Mouse (Mus musculus) liver, embryonic 13.5 days (tissue): ENCODE results near the gene Npb. TPM values are rescaled to one million over a fixed set of nuclear protein-coding genes. Genes with fewer than 3 reads are reported as not detected.
"Not testable (repeated sequence)": the region's sequence is repeated elsewhere in the genome, so short reads cannot be mapped to it uniquely, and the experiment has no call there.

ENCODE experiments used
- ATAC-seq: fragments of 200-750 bp; cut with Nextera tagmentation; 2 replicates; pipeline ENCODE4 v1.8.0; 2017; ENCODE audit warnings: low read depth, mild to moderate bottlenecking, moderate number of reproducible peaks, moderate library complexity
- DNase-seq: peaks from one replicate; pipeline ENCODE4 v3.0.0; 2022
- H3K27ac ChIP-seq: fragments of 300-500 bp; sonication (generic); 2 replicates; pipeline ENCODE4 v1.5.1; 2015; ENCODE audit warnings: moderate library complexity, mild to moderate bottlenecking, inconsistent platforms
- H3K27me3 ChIP-seq: fragments of 300-500 bp; sonication (generic); 2 replicates; pipeline ENCODE4 v1.6.1; 2015; ENCODE audit warnings: mild to moderate bottlenecking, inconsistent platforms
- H3K36me3 ChIP-seq: fragments of 300-500 bp; sonication (generic); 2 replicates; pipeline ENCODE4 v1.6.1; 2015; ENCODE audit warnings: mild to moderate bottlenecking, inconsistent platforms
- H3K4me1 ChIP-seq: fragments of 300-500 bp; sonication (generic); replicated peaks from 2 replicates; pipeline ENCODE4 v1.6.1; 2015; ENCODE audit warnings: inconsistent platforms
- H3K4me2 ChIP-seq: fragments of 300-500 bp; sonication (generic); 2 replicates; pipeline ENCODE4 v1.6.1; 2015; ENCODE audit warnings: inconsistent platforms, mild to moderate bottlenecking, moderate library complexity
- H3K4me3 ChIP-seq: fragments of 300-500 bp; sonication (generic); replicated peaks from 2 replicates; pipeline ENCODE4 v1.5.1; 2015; ENCODE audit warnings: mild to moderate bottlenecking, inconsistent platforms
- H3K9ac ChIP-seq: fragments of 300-500 bp; sonication (generic); 2 replicates; pipeline ENCODE4 v1.6.1; 2015; ENCODE audit warnings: mild to moderate bottlenecking, inconsistent platforms
- H3K9me3 ChIP-seq: fragments of 300-500 bp; sonication (generic); replicated peaks from 2 replicates; pipeline ENCODE4 v1.6.1; 2016; ENCODE audit warnings: inconsistent platforms
- whole genome bisulfite sequencing: fragments of 180-500 bp; shearing (Covaris S2); methylation state at CpG from one replicate; pipeline ENCODE4 v1.1.7; 2015; ENCODE audit not compliant: insufficient replicate concordance; 5-methylcytosine and 5-hydroxymethylcytosine counted together
- polyA plus RNA-seq: library from polyadenylated mRNA; unstranded; fragments of >200 nt; fragmentation: Nextera tagmentation; extraction: Ambion mirVana; gene quantifications from 2 replicates; pipeline ENCODE4 v1.2.1, GENCODE M21; 2015

The Npb gene
- polyA plus RNA-seq, 1 experiment from 2014 or later: 9.5 TPM

- Histone ChIP-seq H3K27ac (peak overlapping the region; percentile 83), H3K27me3 (no peaks in the 10 kb centered on the region), H3K4me3 (peak overlapping the region; percentile 87), H3K9ac (peak overlapping the region; percentile 91), H3K36me3 (peaks cover 56% of the 10 kb centered on the region), H3K4me2 (peak overlapping the region; percentile 90), H3K4me1 (peaks cover 60% of the 10 kb centered on the region), H3K9me3 (no peaks in the 10 kb centered on the region)
- WGBS: 0% methylated on average over 41 of the region's 44 CpGs
- DNase-seq (peak; percentile 44), ATAC-seq (peak; percentile 64)
Measured at GRCm38 (mm10) chr11:120580871-120581331, 27.4 kb upstream of the Npb start.

GRCm38 (mm10) chr11:120581490-120582267 lies 26.6 kb upstream of the Npb start, which contains the start of gene Arhgdia:
TSS of gene Arhgdia (minus strand) at chr11:120581624.
- WGBS: 3% methylated on average over 70 of the region's 75 CpGs
- H3K36me3 ChIP-seq: peaks cover 63% of the 10 kb centered on the region
- H3K4me3 ChIP-seq: peak within 1 kb of the TSS; percentile 87
- DNase-seq: peak; percentile 77
- H3K9ac ChIP-seq: peak within 1 kb of the TSS; percentile 91
- H3K9me3 ChIP-seq: no peaks in the 10 kb centered on the region
- peak within 1 kb of the TSS; percentile 83 for H3K27ac ChIP-seq
- ATAC-seq: peak; percentile 55
- peaks cover 52% of the 10 kb centered on the region for H3K4me1 ChIP-seq
- peak within 1 kb of the TSS; percentile 90 for H3K4me2 ChIP-seq
- no peaks in the 10 kb centered on the region for H3K27me3 ChIP-seq

GRCm38 (mm10) chr11:120582268-120582981 lies 25.9 kb upstream of the Npb start:
- no peak for DNase-seq
- Histone ChIP-seq H3K4me1 (peaks cover 44% of the 10 kb centered on the region), H3K36me3 (peaks cover 67% of the 10 kb centered on the region), H3K27me3 (no peaks in the 10 kb centered on the region), H3K9ac (peak overlapping the region; percentile 91), H3K9me3 (no peaks in the 10 kb centered on the region), H3K4me2 (peak overlapping the region; percentile 90), H3K4me3 (peak overlapping the region; percentile 87), H3K27ac (peak overlapping the region; percentile 83)
- no peak for ATAC-seq
- 49% methylated on average over 8 of the region's 8 CpGs for WGBS

- ATAC-seq, DNase-seq, H3K9ac ChIP-seq, H3K4me3 ChIP-seq, H3K4me2 ChIP-seq, H3K9me3 ChIP-seq, H3K27me3 ChIP-seq, H3K27ac ChIP-seq: not testable (repeated sequence)
- Histone ChIP-seq H3K36me3 (peaks cover 67% of the 10 kb centered on the region), H3K4me1 (peaks cover 39% of the 10 kb centered on the region)
- 73% methylated on average over 2 of the region's 2 CpGs for WGBS
Measured at GRCm38 (mm10) chr11:120582982-120583293, 25.3 kb upstream of the Npb start.

GRCm38 (mm10) chr11:120583937-120584336 lies 24.3 kb upstream of the Npb start:
- H3K27ac ChIP-seq: no peak overlapping the region
- no peak for DNase-seq
- no peak overlapping the region for H3K9ac ChIP-seq
- H3K36me3 ChIP-seq: peaks cover 67% of the 10 kb centered on the region
- H3K27me3 ChIP-seq: no peaks in the 10 kb centered on the region
- no peak for ATAC-seq
- peaks cover 36% of the 10 kb centered on the region for H3K4me1 ChIP-seq
- 91% methylated on average over 1 of the region's 1 CpGs for WGBS
- H3K9me3 ChIP-seq: no peaks in the 10 kb centered on the region
- no peak overlapping the region for H3K4me2 ChIP-seq
- H3K4me3 ChIP-seq: no peak overlapping the region

- H3K36me3 ChIP-seq: peaks cover 97% of the 10 kb centered on the region
- 23% methylated on average over 6 of the region's 6 CpGs for WGBS
- peak; percentile 60 for ATAC-seq
Measured at GRCm38 (mm10) chr11:120588531-120588930, 19.7 kb upstream of the Npb start.

GRCm38 (mm10) chr11:120597240-120598235 lies 10.7 kb upstream of the Npb start:
- WGBS: 2% methylated on average over 88 of the region's 99 CpGs
- ATAC-seq (peak; percentile 38), DNase-seq (no peak)
- Histone ChIP-seq H3K27ac (peak overlapping the region; percentile 95), H3K4me1 (peaks cover 78% of the 10 kb centered on the region), H3K9ac (peak overlapping the region; percentile 99), H3K9me3 (no peaks in the 10 kb centered on the region), H3K36me3 (peaks cover 68% of the 10 kb centered on the region), H3K4me3 (peak overlapping the region; percentile 99), H3K27me3 (no peaks in the 10 kb centered on the region), H3K4me2 (peak overlapping the region; percentile 98)

More at GRCm38 (mm10) chr11:120588531-120588930, 19.7 kb upstream of the Npb start:
- Histone ChIP-seq H3K9me3 (no peaks in the 10 kb centered on the region), H3K4me3 (no peak overlapping the region), H3K9ac (peak overlapping the region; percentile 40), H3K4me2 (no peak overlapping the region), H3K4me1 (peaks cover 23% of the 10 kb centered on the region), H3K27me3 (no peaks in the 10 kb centered on the region), H3K27ac (peak overlapping the region; percentile 61)
- DNase-seq: no peak

- no peaks in the 10 kb centered on the region for H3K9me3 ChIP-seq
- peak within 1 kb of the TSS; percentile 99 for H3K9ac ChIP-seq
- peaks cover 84% of the 10 kb centered on the region for H3K4me1 ChIP-seq
- H3K36me3 ChIP-seq: peaks cover 68% of the 10 kb centered on the region
- WGBS: under 1% methylated on average over 88 of the region's 88 CpGs
- peak within 1 kb of the TSS; percentile 95 for H3K27ac ChIP-seq
- DNase-seq (peak; percentile 92), ATAC-seq (peak; percentile 97)
- peak within 1 kb of the TSS; percentile 99 for H3K4me3 ChIP-seq
- H3K4me2 ChIP-seq: peak within 1 kb of the TSS; percentile 98
- H3K27me3 ChIP-seq: no peaks in the 10 kb centered on the region
Measured at GRCm38 (mm10) chr11:120598283-120598989, 9.8 kb upstream of the Npb start, which contains the start of the genes Alyref and Anapc11. TSS of gene Alyref (minus strand) at chr11:120598365. TSS of gene Anapc11 (plus strand) at chr11:120598421.

GRCm38 (mm10) chr11:120598990-120599549 lies 9.2 kb upstream of the Npb start:
- H3K27me3 ChIP-seq: no peaks in the 10 kb centered on the region
- WGBS: 43% methylated on average over 17 of the region's 17 CpGs
- peak overlapping the region; percentile 98 for H3K4me2 ChIP-seq
- H3K9me3 ChIP-seq: no peaks in the 10 kb centered on the region
- peaks cover 66% of the 10 kb centered on the region for H3K36me3 ChIP-seq
- DNase-seq: no peak
- peak overlapping the region; percentile 99 for H3K9ac ChIP-seq
- H3K4me1 ChIP-seq: peaks cover 85% of the 10 kb centered on the region
- ATAC-seq: no peak
- H3K4me3 ChIP-seq: peak overlapping the region; percentile 99
- peak overlapping the region; percentile 95 for H3K27ac ChIP-seq

- H3K9ac ChIP-seq: peak overlapping the region; percentile 99; the same call in 1 of the 2 replicates
- peaks cover 79% of the 10 kb centered on the region for H3K4me1 ChIP-seq
- no peak overlapping the region for H3K4me3 ChIP-seq
- no peaks in the 10 kb centered on the region for H3K9me3 ChIP-seq
- 0 out of 2 replicates have a peak overlapping the region, but pooled peaks have one; percentile 12 for H3K4me2 ChIP-seq
- H3K27ac ChIP-seq: no peak overlapping the region
- no peaks in the 10 kb centered on the region for H3K27me3 ChIP-seq
- peaks cover 66% of the 10 kb centered on the region for H3K36me3 ChIP-seq
- WGBS: 81% methylated on average over 3 of the region's 3 CpGs
- ATAC-seq: no peak
- no peak for DNase-seq
Measured at GRCm38 (mm10) chr11:120600716-120601115, 7.6 kb upstream of the Npb start.
